Mouse (Mus musculus) neutrophil, adult 5-6 weeks (primary cell): ENCODE results near the gene Plgrkt. TPM values are rescaled to one million over a fixed set of nuclear protein-coding genes. Genes with fewer than 3 reads are reported as not detected.
A peak's percentile ranks its signal among the peaks of the same experiment; 100 is the strongest.

Experiments
- ATAC-seq: fragments of 151-379, 151-347 bp; 2 replicates; pipeline ENCODE4 v1.8.0; 2017; ENCODE audit warnings: mild to moderate bottlenecking, moderate TSS enrichment; ENCODE audit not compliant: insufficient number of reproducible peaks, poor library complexity, low FRiP score, severe bottlenecking; ENCODE audit errors: extremely low read depth
- total RNA-seq: library from RNA; stranded (forward); fragments of 200-1000 nt; gene quantifications from 2 replicates; pipeline ENCODE4 v1.2.3, GENCODE M21; 2017

The Plgrkt gene
- total RNA-seq, 1 experiment from 2014 or later: 158 TPM

DNA sequence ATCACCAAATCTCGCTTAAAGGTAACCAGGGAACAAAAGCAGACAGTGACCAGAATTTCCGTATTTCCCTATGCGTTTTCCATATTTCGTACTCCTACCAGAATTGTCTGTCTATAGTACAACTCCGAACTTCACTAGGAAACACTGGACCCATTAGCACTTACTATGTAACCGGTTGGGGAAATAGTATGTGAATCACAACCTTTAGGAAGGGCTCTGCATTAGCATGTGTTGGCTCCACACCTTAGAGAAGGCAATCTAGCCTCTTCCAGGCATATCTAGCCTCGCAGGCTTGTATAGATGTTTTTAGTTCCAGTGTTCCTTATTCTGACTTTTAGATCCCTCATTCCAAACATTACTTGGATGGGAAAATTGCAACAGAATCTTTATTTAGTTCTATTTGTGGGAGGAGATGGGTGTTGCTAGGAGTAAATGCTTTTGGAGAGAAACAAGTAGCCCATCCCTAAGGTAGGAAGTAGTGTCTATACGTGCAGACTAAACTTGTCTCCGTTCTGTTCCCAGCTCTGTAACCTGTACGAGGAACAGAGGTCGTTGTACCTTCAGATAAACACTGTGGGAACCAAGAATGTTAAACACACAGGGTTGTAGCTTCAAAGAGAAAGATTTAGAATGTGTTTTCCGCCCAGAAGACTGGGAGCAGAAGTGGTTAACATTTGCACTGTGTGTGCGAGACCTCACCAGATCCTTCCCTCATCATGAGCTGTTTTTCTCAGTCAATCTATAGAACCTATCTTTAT, 4.8 kb downstream of the Plgrkt start:
- no peak for ATAC-seq

- ATAC-seq: peak; percentile 92
These were observed 5.6 kb downstream of the Plgrkt start for GRCm38 (mm10) chr19:29361468-29362130.

- no peak for ATAC-seq
These were observed 6.9 kb downstream of the Plgrkt start for GRCm38 (mm10) chr19:29360251-29360650.

DNA sequence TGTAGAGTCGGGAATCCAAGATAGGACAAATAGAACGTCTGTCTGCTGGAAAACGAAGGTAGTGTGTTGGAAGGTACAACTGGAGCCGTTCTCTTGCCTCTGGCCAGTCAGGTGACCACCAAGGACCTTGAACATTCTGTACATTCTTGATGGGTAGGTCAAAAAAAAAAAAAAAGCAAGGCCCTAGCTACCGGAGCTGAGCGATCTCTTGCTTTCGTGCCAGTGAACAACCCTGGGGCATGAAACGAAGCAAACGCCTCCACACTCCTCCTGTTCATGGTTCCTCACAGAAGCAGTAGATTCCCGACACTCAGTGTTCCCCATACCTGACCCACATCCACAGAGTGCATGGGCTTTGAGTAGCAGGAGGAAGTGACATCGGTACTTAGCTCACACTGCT, 10.9 kb downstream of the Plgrkt start:
- ATAC-seq: no peak

GRCm38 (mm10) chr19:29354895-29355877, 12.0 kb downstream of the Plgrkt start:
- ATAC-seq: peak; percentile 86

GRCm38 (mm10) chr19:29350991-29351390, 16.2 kb downstream of the Plgrkt start:
- no peak for ATAC-seq

DNA sequence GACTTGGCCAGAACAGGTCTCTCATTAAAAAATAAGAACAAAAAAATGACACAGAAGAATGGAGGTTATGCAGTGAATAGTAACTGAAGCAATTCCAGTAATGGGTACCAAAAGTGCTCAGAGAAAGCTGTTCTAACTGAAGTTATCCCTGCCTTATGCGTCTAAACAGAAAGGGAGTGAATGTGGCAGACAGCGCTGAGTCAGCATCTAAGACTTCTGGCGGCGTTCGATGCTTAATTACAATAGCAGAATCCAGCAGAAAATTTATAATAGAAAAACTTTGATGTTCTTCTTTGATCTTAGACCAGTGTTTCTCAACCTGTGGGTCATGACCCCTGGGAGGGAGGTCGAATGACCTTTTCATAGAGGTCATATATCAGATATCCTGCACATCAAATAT, 21.6 kb downstream of the Plgrkt start:
- no peak for ATAC-seq

DNA sequence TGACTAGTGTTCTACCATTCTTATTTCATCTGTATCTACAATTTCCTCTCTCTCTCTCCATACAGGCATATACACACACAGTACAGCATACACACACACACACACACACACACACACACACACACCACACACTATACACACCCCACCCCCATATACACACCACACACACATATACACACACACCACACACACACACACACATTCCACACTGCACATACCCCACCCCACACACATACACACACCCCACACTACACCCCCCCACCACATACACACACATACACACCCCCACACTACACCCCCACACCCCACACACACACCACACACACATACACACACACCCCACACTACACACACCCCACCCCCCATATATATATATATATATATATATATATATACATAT, 22.3 kb downstream of the Plgrkt start:
- ATAC-seq: no peak

- ATAC-seq: no peak
These were observed 24.9 kb downstream of the Plgrkt start for GRCm38 (mm10) chr19:29342281-29342680.

DNA sequence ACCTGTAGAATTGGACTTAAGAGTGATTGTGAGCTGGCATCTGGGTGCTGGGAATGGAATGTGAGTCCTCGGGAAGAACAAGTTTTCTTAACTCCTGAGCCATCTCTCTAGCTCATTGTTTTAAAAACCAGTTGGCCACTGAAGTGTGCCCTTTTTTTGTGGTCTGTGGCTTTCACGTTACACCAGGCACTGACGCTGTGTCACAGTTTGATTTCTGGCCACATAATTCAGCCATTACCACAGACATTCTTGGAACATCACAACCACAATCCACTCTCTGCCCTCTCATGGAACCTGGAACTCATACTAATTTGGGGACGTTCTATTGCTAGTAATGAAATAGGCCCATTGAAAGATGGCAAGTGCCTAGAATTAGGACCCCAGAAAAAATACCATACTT, 26.2 kb downstream of the Plgrkt start:
- no peak for ATAC-seq

DNA sequence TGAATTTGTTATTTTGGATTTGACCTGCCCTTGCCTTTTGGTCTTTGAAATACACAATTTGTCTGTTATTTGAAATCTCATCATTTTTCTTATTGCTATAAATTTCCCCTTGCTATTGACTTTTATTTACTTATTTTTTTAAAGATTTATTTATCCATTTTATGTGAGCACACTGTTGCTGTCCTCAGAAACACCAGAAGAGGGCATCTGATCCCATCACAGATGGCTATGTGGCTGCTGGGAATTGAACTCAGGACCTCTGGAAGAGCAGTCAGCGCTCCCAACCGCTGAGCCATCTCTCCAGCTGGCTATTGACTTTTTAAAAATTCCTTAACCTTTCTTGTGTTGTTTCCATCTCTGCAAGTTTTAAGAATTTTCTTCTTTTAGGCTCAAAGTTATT, 30.6 kb downstream of the Plgrkt start:
- no peak for ATAC-seq

- no peak for ATAC-seq
These were observed 33.0 kb downstream of the Plgrkt start, which contains the start of gene Rln1 for GRCm38 (mm10) chr19:29334068-29334745. TSS of gene Rln1 (minus strand) at chr19:29334670.

DNA sequence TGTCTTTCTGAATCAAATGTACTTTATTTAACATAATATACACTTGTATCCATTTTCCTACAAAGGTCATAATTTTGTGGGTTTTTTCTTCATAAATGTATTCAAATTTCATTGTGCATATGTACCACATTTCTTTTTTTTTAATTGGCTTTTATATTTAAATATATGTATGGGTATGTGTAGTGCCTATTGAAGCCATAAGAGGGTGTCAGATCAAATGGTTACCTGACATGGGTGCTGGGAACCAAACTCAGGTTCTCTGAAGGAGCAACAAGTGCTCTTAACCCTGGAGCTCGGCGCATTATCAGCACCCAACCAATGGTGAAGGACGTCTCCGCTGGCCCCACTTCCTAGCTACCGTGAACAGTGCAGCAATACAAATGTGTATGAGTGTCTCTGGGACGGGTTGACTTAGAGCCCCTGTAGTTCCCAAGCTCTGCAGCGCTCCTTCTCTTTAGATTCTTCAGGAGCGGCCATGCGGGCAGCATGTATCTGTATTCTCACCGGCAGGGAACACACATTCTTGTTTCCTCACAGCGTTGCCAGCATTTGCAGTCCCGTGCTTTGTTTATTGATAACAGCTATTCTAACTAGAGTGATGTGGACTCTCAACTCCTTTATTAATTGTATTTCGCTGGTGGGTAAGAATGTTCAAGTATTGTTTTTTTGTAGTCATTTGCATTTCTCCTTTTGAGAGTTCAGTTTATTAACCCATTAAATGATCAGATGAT, 40.2 kb downstream of the Plgrkt start:
- ATAC-seq: no peak

DNA sequence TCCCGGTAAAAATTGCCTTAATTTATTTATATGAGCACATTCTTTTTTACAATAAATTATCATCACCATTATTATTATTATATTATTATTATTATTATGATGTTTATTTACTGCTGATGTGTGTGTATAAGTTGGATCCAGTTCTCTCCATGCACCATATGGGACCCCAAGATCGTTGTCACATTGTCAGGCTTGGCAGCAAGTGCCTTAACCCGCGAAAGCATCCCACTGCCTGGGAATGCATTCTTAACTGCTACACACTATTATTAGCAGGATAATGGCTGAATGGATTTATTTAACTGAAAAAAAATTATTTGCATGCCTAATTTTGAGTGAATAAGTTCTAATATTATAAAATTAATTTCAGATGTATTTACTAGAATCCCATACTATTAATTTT, 40.8 kb downstream of the Plgrkt start:
- ATAC-seq: no peak

DNA sequence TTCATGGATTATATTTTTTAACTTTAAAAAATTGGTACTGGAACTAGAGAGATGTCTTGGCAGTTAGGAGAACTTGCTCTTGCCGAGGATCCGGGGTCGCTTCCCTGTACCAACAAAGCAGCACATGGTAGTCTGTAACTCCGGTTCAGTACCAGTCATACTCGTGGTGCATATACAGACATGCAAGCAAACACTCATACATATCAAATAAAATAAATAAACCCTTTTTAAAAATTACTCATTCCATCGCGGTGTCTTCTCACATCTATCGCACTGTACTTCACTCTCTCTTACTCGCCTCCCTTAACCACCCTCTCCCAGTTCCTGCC, 41.4 kb downstream of the Plgrkt start:
- ATAC-seq: no peak

- peak; percentile 66 for ATAC-seq
These were observed 41.9 kb downstream of the Plgrkt start, which contains the start of gene Insl6 for GRCm38 (mm10) chr19:29325053-29325851. TSS of gene Insl6 (minus strand) at chr19:29325356.

DNA sequence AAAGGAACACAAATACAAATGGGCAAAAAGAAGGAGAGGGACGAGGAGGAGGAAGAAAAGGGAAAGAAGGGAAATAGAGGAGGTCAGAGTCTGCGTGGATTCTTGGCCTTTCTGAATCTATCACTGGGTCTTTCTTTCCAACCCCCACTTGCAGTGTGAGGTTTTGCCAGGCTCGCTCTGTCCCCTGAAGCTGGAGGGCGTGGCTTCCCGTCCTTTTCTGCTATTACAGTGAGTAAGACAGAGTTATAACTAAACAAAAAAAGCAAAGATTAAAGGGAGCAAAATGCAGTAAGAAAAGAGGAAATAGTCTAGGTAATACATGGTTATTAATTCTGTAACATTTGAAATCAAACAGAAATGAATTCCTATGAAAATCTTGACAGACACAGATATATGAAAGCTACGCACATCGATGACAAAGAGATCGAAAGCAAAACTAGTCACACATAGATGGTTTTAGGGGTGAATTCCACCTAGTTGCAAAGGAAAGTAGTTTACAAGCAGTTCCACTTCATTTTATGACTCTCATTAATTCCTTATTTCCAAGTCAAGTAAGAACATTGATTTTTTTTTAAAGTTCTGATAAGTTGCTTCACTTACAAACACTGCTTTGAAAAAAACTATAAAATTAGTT, 43.7 kb downstream of the Plgrkt start:
- peak; percentile 59; the same call in 1 of the 2 replicates for ATAC-seq
